Mouse (Mus musculus) lung, embryonic 14.5 days (tissue): ENCODE data around the gene Slc6a11. TPM values are rescaled to one million over a fixed set of nuclear protein-coding genes. Genes with fewer than 3 reads are reported as not detected.

Source experiments
- ATAC-seq: fragments of 200-750 bp; cut with Nextera tagmentation; 2 replicates; pipeline ENCODE4 v1.8.0; 2017; ENCODE audit warnings: mild to moderate bottlenecking, moderate TSS enrichment, moderate library complexity; ENCODE audit not compliant: insufficient read depth
- DNase-seq: peaks from one replicate; pipeline ENCODE4 v3.0.0-alpha.2; 2015
- H3K27ac ChIP-seq: fragments of 300-500 bp; sonication (generic); 2 replicates; pipeline ENCODE4 v1.5.1; 2014; ENCODE audit warnings: low read depth, mild to moderate bottlenecking, moderate library complexity
- H3K27me3 ChIP-seq: fragments of 300-500 bp; sonication (generic); 2 replicates; pipeline ENCODE4 v1.6.1; 2014; ENCODE audit warnings: low read length, control low read depth; ENCODE audit not compliant: insufficient read depth
- H3K36me3 ChIP-seq: fragments of 300-500 bp; sonication (generic); 2 replicates; pipeline ENCODE4 v1.6.1; 2014; ENCODE audit warnings: control low read depth; ENCODE audit not compliant: insufficient read depth
- H3K4me1 ChIP-seq: fragments of 300-500 bp; sonication (generic); 2 replicates; pipeline ENCODE4 v1.6.1; 2014; ENCODE audit warnings: antibody characterized with exemption, control low read depth; ENCODE audit not compliant: insufficient read depth
- H3K4me2 ChIP-seq: fragments of 300-500 bp; sonication (generic); 2 replicates; pipeline ENCODE4 v1.6.1; 2014; ENCODE audit warnings: mild to moderate bottlenecking
- H3K4me3 ChIP-seq: fragments of 300-500 bp; sonication (generic); 2 replicates; pipeline ENCODE4 v1.5.1; 2014; ENCODE audit warnings: low read depth, low read length
- H3K9ac ChIP-seq: fragments of 300-500 bp; sonication (generic); 2 replicates; pipeline ENCODE4 v1.6.1; 2014
- H3K9me3 ChIP-seq: fragments of 300-500 bp; sonication (generic); 2 replicates; pipeline ENCODE4 v1.6.1; 2016; ENCODE audit warnings: low read depth, low read length, control low read depth
- CTCF ChIP-seq: IDR thresholded peaks from 2 replicates; pipeline ENCODE4 v1.5.1; 2016; ENCODE audit warnings: antibody characterized with exemption, low read depth
- WGBS: fragments of 180-500 bp; shearing (Covaris S2); extraction: QIAGEN DNeasy Blood & Tissue Kit; methylation state at CpG from one replicate; pipeline ENCODE4 v1.1.7; 2014; 5-methylcytosine and 5-hydroxymethylcytosine counted together
- polyA plus RNA-seq: library from polyadenylated mRNA; unstranded; fragments of >200 nt; fragmentation: Nextera tagmentation; extraction: Ambion mirVana; gene quantifications from 2 replicates; pipeline ENCODE4 v1.2.1, GENCODE M21; 2014

Gene Slc6a11
- polyA plus RNA-seq: 0.07 TPM in 1 of 2 replicates, not detected in the other

GRCm38 (mm10) chr6:114131122-114131872 lies at the start of gene Slc6a11:
Slc6a11 (plus strand) TSS chr6:114131241.
- peak within 1 kb of the TSS; percentile 64 for H3K4me2 ChIP-seq
- 4% methylated on average over 75 of the region's 76 CpGs for WGBS
- no peaks in the 10 kb centered on the region for H3K9me3 ChIP-seq
- DNase-seq: peak; percentile 5
- H3K27me3 ChIP-seq: peaks cover 36% of the 10 kb centered on the region
- H3K4me3 ChIP-seq: peak within 1 kb of the TSS; percentile 35
- no peak within 1 kb of the TSS for H3K27ac ChIP-seq
- no peak for ATAC-seq
- no peak for TF ChIP-seq CTCF
- no peaks in the 10 kb centered on the region for H3K4me1 ChIP-seq
- H3K36me3 ChIP-seq: no peaks in the 10 kb centered on the region
- no peak within 1 kb of the TSS for H3K9ac ChIP-seq

DNA sequence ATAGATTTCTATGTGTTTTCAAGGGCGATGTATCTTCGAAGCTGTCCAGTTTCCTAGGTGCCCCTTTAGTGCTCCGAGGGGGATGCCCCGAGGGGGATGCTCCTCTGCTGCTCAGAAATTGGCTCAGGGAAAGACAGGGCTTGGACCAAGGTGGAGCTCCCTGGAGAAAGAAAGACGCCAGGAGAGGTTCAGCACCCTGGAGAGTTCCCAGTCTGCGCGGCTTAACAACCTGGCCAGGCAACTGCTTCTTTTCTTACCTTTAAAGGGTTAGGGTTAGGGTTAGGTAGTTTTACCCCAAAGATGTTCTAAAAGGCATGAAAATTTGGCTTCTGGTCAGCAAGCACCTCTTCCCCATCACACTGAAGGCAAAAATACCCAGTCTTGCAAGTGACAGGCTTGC lies 43.9 kb upstream of the Slc6a11 start:
- 17% methylated on average over 7 of the region's 7 CpGs for WGBS
- DNase-seq (peak; percentile 84), ATAC-seq (no peak)
- Histone ChIP-seq H3K4me2 (no peak overlapping the region), H3K9ac (no peak overlapping the region), H3K36me3 (no peaks in the 10 kb centered on the region), H3K4me1 (no peaks in the 10 kb centered on the region), H3K9me3 (no peaks in the 10 kb centered on the region), H3K27ac (no peak overlapping the region), H3K4me3 (no peak overlapping the region), H3K27me3 (no peaks in the 10 kb centered on the region)
- no peak for TF ChIP-seq CTCF

- Histone ChIP-seq H3K4me3 (no peak overlapping the region), H3K36me3 (no peaks in the 10 kb centered on the region), H3K27ac (no peak overlapping the region), H3K4me2 (no peak overlapping the region), H3K9ac (no peak overlapping the region), H3K4me1 (no peaks in the 10 kb centered on the region), H3K9me3 (no peaks in the 10 kb centered on the region), H3K27me3 (no peaks in the 10 kb centered on the region)
- peak; percentile 90 for TF ChIP-seq CTCF
- DNase-seq (peak; percentile 85), ATAC-seq (no peak)
- WGBS: 19% methylated on average over 5 of the region's 5 CpGs
Measured at GRCm38 (mm10) chr6:114089626-114090025, 41.4 kb upstream of the Slc6a11 start.

DNA sequence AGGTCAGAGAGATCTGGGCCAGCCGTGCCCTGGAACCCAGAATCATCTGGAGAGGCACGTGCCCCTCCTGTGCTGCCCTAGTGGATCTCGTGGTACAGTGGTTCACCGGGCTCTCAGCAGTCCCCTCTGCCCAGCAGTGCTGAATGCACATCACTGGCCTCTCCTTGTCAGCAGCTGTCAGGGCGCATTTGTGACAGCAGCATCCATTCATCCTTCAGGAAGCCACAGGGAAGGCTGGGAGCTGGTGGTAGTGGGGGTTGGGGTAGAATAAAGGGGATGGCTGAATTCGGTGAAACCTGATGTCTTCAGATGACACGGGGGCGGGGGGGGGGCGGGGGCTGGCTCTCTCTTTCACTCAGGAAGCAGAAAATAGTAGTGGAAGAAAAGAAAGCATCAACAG lies 38.8 kb upstream of the Slc6a11 start:
- Histone ChIP-seq H3K9me3 (no peaks in the 10 kb centered on the region), H3K27ac (no peak overlapping the region), H3K9ac (no peak overlapping the region), H3K4me2 (no peak overlapping the region), H3K27me3 (no peaks in the 10 kb centered on the region), H3K4me3 (no peak overlapping the region), H3K36me3 (no peaks in the 10 kb centered on the region), H3K4me1 (no peaks in the 10 kb centered on the region)
- 41% methylated on average over 9 of the region's 9 CpGs for WGBS
- TF ChIP-seq CTCF: no peak
- no peak for ATAC-seq
- no peak for DNase-seq

- no peaks in the 10 kb centered on the region for H3K27me3 ChIP-seq
- TF ChIP-seq CTCF: no peak
- H3K27ac ChIP-seq: no peak overlapping the region
Measured at GRCm38 (mm10) chr6:114094251-114094650, 36.8 kb upstream of the Slc6a11 start.

GRCm38 (mm10) chr6:114096574-114096973 lies 34.5 kb upstream of the Slc6a11 start:
- no peak overlapping the region for H3K4me2 ChIP-seq
- H3K36me3 ChIP-seq: no peaks in the 10 kb centered on the region
- no peak overlapping the region for H3K27ac ChIP-seq
- DNase-seq: no peak
- no peaks in the 10 kb centered on the region for H3K27me3 ChIP-seq
- no peak for ATAC-seq
- no peak overlapping the region for H3K9ac ChIP-seq
- 69% methylated on average over 6 of the region's 6 CpGs for WGBS
- H3K9me3 ChIP-seq: no peaks in the 10 kb centered on the region
- H3K4me1 ChIP-seq: no peaks in the 10 kb centered on the region
- no peak overlapping the region for H3K4me3 ChIP-seq
- no peak for TF ChIP-seq CTCF

More at GRCm38 (mm10) chr6:114094251-114094650, 36.8 kb upstream of the Slc6a11 start:
- Histone ChIP-seq H3K4me3 (no peak overlapping the region), H3K4me2 (no peak overlapping the region), H3K36me3 (no peaks in the 10 kb centered on the region), H3K9me3 (no peaks in the 10 kb centered on the region), H3K4me1 (no peaks in the 10 kb centered on the region), H3K9ac (no peak overlapping the region)
- 58% methylated on average over 16 of the region's 16 CpGs for WGBS
- ATAC-seq (no peak), DNase-seq (no peak)

DNA sequence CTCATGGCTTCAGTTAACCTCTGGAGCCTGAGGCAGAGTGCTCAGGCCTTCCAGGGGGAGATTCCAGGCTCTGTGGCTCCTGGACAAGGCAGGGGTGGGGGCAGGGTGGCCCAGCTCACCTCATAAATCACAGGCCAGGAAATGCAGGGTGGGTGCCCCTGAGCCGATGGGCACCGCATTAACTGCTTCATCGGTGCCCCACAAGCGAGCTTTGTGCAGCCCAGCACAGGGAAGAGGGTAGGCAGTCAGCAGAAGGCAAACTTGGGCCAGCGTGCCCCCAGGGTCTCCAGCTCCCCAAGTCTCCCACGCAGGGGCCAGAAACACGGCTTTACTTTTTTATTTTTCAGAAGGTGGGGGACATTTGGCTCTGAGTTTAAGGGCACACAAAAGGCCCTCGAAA lies 29.1 kb upstream of the Slc6a11 start:
- Histone ChIP-seq H3K36me3 (no peaks in the 10 kb centered on the region), H3K4me1 (no peaks in the 10 kb centered on the region), H3K9me3 (no peaks in the 10 kb centered on the region), H3K27me3 (no peaks in the 10 kb centered on the region), H3K9ac (no peak overlapping the region), H3K27ac (no peak overlapping the region), H3K4me3 (no peak overlapping the region), H3K4me2 (no peak overlapping the region)
- 70% methylated on average over 8 of the region's 8 CpGs for WGBS
- no peak for ATAC-seq
- no peak for TF ChIP-seq CTCF
- no peak for DNase-seq
